20 mouse cellular contexts compared by ENCODE assay signal in the genomic region with DNA sequence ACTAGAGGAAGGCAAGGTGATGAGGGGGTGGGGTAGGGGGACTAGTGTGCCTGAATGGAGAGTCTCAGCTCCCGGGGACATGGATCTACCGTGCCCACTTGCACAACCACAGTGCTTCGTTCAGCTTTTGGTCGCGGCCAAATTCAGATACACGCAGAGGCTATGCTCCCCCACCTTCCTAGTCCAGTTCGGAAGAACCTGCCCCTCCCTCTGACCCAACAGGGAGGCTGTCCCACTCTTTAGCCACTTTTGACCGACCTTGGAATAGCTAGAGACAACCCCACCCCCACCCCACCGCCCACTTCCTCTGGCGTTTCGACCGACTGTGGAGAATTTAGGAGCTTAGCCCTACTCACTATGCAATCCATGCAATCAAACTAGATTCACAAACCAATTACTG. TPM values are rescaled to one million over a fixed set of nuclear protein-coding genes. Genes with fewer than 3 reads are reported as not detected.
A peak's percentile ranks its signal among the peaks of the same experiment; 100 is the strongest.
DNase-seq lines count a peak whose midpoint lies in the region; ATAC-seq and TF ChIP-seq lines count a peak whose summit lies in the region.
"Had no signal": no experiment of that assay in that cellular context is flagged by ENCODE, and none has a peak within 500 bp of the region (broad histone marks: within the 10 kb centered on the region; RNA-seq: fewer than 3 reads in every experiment).

No protein-coding gene starts in this region.

- peaks cover 12% of the 10 kb centered on the region for H3K4me1 ChIP-seq in heart, embryonic 10.5 days
- no peaks in the 10 kb centered on the region for H3K4me1 ChIP-seq in lung, embryonic 14.5 days (ENCODE audit: insufficient read depth)
- peaks cover 10% of the 10 kb centered on the region for H3K4me1 ChIP-seq in liver, adult 2 months (ENCODE audit: control insufficient read depth, insufficient read depth, low read length)
- H3K4me1 ChIP-seq: forebrain, embryonic 15.5 days; neural tube, embryonic 13.5 days had no signal

- no peaks in the 10 kb centered on the region for H3K36me3 ChIP-seq in heart, embryonic 10.5 days
- H3K36me3 ChIP-seq in lung, embryonic 14.5 days (ENCODE audit: insufficient read depth): no peaks in the 10 kb centered on the region
- no peaks in the 10 kb centered on the region for H3K36me3 ChIP-seq in liver, adult 2 months (ENCODE audit: control insufficient read depth, insufficient read depth, low read length)
- H3K36me3 ChIP-seq: forebrain, embryonic 15.5 days; neural tube, embryonic 13.5 days had no signal

- no peak for DNase-seq in heart, embryonic 10.5 days (ENCODE audit: low spot score)
- DNase-seq in heart, postnatal 36 days: no peak
- no peak for DNase-seq in lung, embryonic 14.5 days
- DNase-seq in lung, postnatal 10 days: no peak
- DNase-seq in liver, adult 2 months (ENCODE audit: extremely low read depth, low read depth, low spot score): peak; percentile 30
- no peak for DNase-seq in urinary bladder, postnatal 25 days (ENCODE audit: low spot score)
- DNase-seq in cerebellum, postnatal 14 days: no peak
- no peak for DNase-seq in retina, postnatal 1 day
- DNase-seq: adrenal gland, adult 8-10 months; cerebellum, adult 11-12 months; kidney, adult 9 months; lung, postnatal 14 days; thymus, postnatal 14 days had no signal

- H3K4me2 ChIP-seq in lung, embryonic 14.5 days: peak overlapping the region; percentile 16; the same call in 1 of the 2 replicates
- H3K4me2 ChIP-seq: forebrain, embryonic 15.5 days; neural tube, embryonic 13.5 days had no signal

- H3K27me3 ChIP-seq in heart, embryonic 10.5 days (ENCODE audit: insufficient read depth, poor library complexity, severe bottlenecking): peaks cover 32% of the 10 kb centered on the region
- peaks cover 11% of the 10 kb centered on the region; the same call in 1 of the 2 replicates for H3K27me3 ChIP-seq in lung, embryonic 14.5 days (ENCODE audit: insufficient read depth, low read length)
- no peaks in the 10 kb centered on the region for H3K27me3 ChIP-seq in liver, adult 2 months (ENCODE audit: control insufficient read depth, insufficient read depth, low read length)

- no peak overlapping the region for H3K9ac ChIP-seq in lung, embryonic 14.5 days
- H3K9ac ChIP-seq in liver, adult 2 months (ENCODE audit: low read depth, low read length): peak overlapping the region; percentile 14; the same call in 1 of the 2 replicates
- H3K9ac ChIP-seq: forebrain, embryonic 15.5 days; neural tube, embryonic 13.5 days had no signal

- intact Hi-C loops in heart, postnatal 36 days (cut with DNase I): no loop called here

- WGBS in heart, embryonic 10.5 days: 36% methylated on average over 12 of the region's 12 CpGs
- WGBS in lung, embryonic 14.5 days: 35% methylated on average over 12 of the region's 12 CpGs
- WGBS in liver, adult 2 months: 10% methylated on average over 12 of the region's 12 CpGs

- no peak for ATAC-seq in lung, embryonic 14.5 days (ENCODE audit: insufficient read depth)
- ATAC-seq: forebrain, embryonic 15.5 days had no signal

- TF ChIP-seq POLR2A in liver, adult 2 months (IDR thresholded peaks at IDR 0.05; ENCODE audit: extremely low read depth, insufficient read depth, low read length): no peak

- TF ChIP-seq CTCF in lung, embryonic 14.5 days (IDR thresholded peaks at IDR 0.05; ENCODE audit: low read depth): no peak
- TF ChIP-seq CTCF in liver, adult 2 months (IDR thresholded peaks at IDR 0.05; ENCODE audit: low read depth, low read length): no peak

- no peaks in the 10 kb centered on the region for H3K9me3 ChIP-seq in heart, embryonic 10.5 days
- H3K9me3 ChIP-seq in lung, embryonic 14.5 days (ENCODE audit: low read depth, low read length): no peaks in the 10 kb centered on the region
- H3K9me3 ChIP-seq: forebrain, embryonic 15.5 days; neural tube, embryonic 13.5 days had no signal

- peak overlapping the region; percentile 29; the same call in 1 of the 2 replicates for H3K27ac ChIP-seq in heart, embryonic 10.5 days
- H3K27ac ChIP-seq in lung, embryonic 14.5 days (ENCODE audit: low read depth): no peak overlapping the region
- no peak overlapping the region; the same call in 1 of the 2 replicates for H3K27ac ChIP-seq in liver, adult 2 months (replicated peaks; ENCODE audit: insufficient read depth, low read depth, low read length)
- H3K27ac ChIP-seq: forebrain, embryonic 15.5 days; layer of hippocampus, adult 2 months; left cerebral cortex, adult 2 months; neural tube, embryonic 13.5 days had no signal

- H3K4me3 ChIP-seq in heart, embryonic 10.5 days: peak overlapping the region; percentile 42
- no peak overlapping the region for H3K4me3 ChIP-seq in lung, embryonic 14.5 days (ENCODE audit: low read depth, low read length)
- H3K4me3 ChIP-seq in liver, adult 2 months (ENCODE audit: insufficient read depth, low read depth, low read length): 0 out of 2 replicates have a peak overlapping the region, but pooled peaks have one; percentile 4
- H3K4me3 ChIP-seq: forebrain, embryonic 15.5 days; layer of hippocampus, adult 2 months; left cerebral cortex, adult 2 months; neural tube, embryonic 13.5 days had no signal

- H3K79me2 ChIP-seq in liver, adult 2 months (ENCODE audit: control insufficient read depth, insufficient read depth, low read length): no peaks in the 10 kb centered on the region

RNA-seq across cellular contexts. Expression of gene Gm10647, which starts 5.1 kb away (rescaled TPM):
- 0.53 and 0.69 TPM in 2 replicates for polyA plus RNA-seq in heart, embryonic 10.5 days (2016; fragmentation: Nextera tagmentation; extraction: Ambion mirVana)
- under 1 TPM in 1 of 2 experiments, not detected in 1; 0.14 TPM for total RNA-seq in heart, postnatal 36 days (2021)
- polyA plus RNA-seq in lung, embryonic 14.5 days (2014; fragmentation: Nextera tagmentation; extraction: Ambion mirVana): 0.46 and 0.49 TPM in 2 replicates
- total RNA-seq in liver, adult 2 months (2014; rRNA removed): 0.37 and 1.2 TPM in 2 replicates
- polyA plus RNA-seq in liver, adult 2 months (2012; rRNA removed): 0.06 and 0.10 TPM in 2 replicates
- total RNA-seq: gastrocnemius, adult 18-20 months; hematopoietic stem cell, adult 5-6 weeks; monocyte, adult 5-6 weeks had no signal

RNA-seq across cellular contexts. Expression of gene Aph1b, which starts 6.7 kb away (rescaled TPM):
- 7.7 and 7.9 TPM in 2 replicates for polyA plus RNA-seq in heart, embryonic 10.5 days (2016; fragmentation: Nextera tagmentation; extraction: Ambion mirVana)
- total RNA-seq in heart, postnatal 36 days (2021): 1 to 10 TPM; 4.9 to 6.4 TPM
- 9.3 and 9.6 TPM in 2 replicates for polyA plus RNA-seq in lung, embryonic 14.5 days (2014; fragmentation: Nextera tagmentation; extraction: Ambion mirVana)
- total RNA-seq in liver, adult 2 months (2014; rRNA removed): 2.9 and 5.0 TPM in 2 replicates
- 1.0 and 1.2 TPM in 2 replicates for polyA plus RNA-seq in liver, adult 2 months (2012; rRNA removed)

RNA-seq across cellular contexts. Expression of gene Aph1c, which starts 32.6 kb away (rescaled TPM):
- 1.5 and 2.4 TPM in 2 replicates for polyA plus RNA-seq in heart, embryonic 10.5 days (2016; fragmentation: Nextera tagmentation; extraction: Ambion mirVana)
- 1 to 10 TPM; 1.4 TPM for total RNA-seq in heart, postnatal 36 days (2021)
- polyA plus RNA-seq in lung, embryonic 14.5 days (2014; fragmentation: Nextera tagmentation; extraction: Ambion mirVana): 3.6 and 4.0 TPM in 2 replicates
- 0.65 and 1.5 TPM in 2 replicates for total RNA-seq in liver, adult 2 months (2014; rRNA removed)
- 0.43 and 0.97 TPM in 2 replicates for polyA plus RNA-seq in liver, adult 2 months (2012; rRNA removed)
